Mouse (Mus musculus) thymus, postnatal 36 days (tissue): ENCODE data around the gene Ski.
"Not testable (repeated sequence)": the region's sequence is repeated elsewhere in the genome, so short reads cannot be mapped to it uniquely, and the experiment has no call there.

ENCODE experiments used
- DNase-seq, 2 experiments: peaks; one replicate each; pipeline ENCODE4 v3.0.0; 2022; ENCODE audit warnings: mixed read lengths in 2 of 2

The Ski gene

DNA sequence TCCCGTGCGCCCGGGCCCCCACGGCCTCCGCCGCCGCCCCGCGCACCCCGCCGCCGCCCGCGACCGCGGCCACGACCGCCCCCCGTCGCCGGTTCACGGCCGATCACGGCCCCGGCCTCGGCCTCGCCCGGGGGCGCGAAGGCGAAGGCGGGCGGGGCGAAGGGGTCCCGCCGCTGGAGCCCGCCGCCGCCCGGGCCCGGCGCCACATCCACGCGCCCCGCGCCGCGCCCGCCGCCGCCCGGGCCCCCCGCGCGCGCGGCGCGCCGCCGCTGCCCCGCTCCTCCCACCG lies at the start of gene Ski:
TSS of gene Ski (minus strand) at position 41 of the 289 bp plus-strand sequence.
- no peak for DNase-seq

DNA sequence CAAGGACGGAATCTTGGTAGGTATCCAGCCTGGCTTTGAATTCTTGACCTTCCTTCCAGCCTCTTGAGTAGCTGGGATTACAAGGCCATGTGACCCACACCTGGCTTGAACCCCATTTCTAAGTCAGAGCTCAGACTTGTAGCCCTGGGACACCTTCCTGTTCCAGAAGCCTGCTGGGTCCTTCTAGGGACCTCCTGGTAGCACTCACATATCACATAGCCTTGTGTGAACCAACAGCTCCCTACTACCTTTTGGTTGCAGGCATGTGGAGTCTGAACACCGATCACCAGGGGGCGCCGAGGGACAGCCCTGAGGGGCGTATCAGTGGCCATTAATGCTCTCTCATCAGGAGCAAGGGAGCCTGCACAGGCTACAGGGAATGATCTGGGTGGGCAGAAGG lies 46.0 kb upstream of the Ski start:
- peak; percentile 40 to 53 for DNase-seq

DNA sequence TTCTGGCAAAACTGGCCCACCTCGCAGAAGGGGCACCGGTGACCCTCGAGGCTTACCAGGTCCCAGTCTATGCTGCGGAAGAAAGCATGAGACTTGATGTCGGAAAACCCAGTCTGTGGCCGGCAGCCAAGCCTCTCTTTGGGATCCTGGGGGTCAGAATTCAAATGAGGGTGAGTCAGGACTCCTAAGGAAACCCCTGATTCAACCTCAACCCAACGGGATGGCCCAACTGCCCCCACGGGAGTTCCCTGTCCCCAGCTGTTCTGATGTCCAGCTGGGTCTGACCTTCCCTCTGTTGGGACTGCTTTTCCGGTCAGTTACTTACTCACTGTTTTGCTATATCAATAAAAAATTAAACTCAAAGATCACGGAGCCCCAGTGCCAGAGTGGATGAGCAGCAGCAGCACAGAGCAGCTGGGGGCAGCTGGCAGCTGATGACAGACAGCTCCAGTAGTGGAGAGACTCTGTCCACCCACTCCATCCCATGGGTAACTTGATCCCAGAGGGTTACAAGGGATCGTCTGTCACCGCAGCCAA lies 45.3 kb upstream of the Ski start:
- DNase-seq: no peak

DNA sequence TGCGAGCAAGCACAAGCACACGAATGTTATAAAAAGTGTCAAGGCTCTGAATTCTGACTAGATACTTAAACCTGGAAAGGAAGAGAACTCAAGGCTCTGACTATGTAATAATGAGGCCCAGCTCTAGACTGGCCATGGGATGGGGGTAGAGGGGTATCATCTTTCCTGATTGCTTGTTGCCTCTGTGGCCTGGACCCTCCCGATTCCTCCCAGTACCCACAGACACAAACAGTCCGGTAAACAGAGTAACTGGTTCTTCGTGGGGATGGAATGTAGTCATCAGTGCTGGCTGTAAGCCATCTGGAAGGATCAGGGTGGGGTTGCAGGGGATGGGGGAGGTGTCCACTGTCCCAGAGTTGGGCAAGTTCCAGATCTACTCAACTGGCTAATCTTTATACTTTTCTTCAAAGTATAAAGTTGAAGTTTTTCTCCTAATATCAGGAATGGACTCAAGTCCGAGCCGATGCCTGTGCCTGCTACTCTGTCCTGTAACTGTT lies 44.7 kb upstream of the Ski start:
- no peak for DNase-seq

DNA sequence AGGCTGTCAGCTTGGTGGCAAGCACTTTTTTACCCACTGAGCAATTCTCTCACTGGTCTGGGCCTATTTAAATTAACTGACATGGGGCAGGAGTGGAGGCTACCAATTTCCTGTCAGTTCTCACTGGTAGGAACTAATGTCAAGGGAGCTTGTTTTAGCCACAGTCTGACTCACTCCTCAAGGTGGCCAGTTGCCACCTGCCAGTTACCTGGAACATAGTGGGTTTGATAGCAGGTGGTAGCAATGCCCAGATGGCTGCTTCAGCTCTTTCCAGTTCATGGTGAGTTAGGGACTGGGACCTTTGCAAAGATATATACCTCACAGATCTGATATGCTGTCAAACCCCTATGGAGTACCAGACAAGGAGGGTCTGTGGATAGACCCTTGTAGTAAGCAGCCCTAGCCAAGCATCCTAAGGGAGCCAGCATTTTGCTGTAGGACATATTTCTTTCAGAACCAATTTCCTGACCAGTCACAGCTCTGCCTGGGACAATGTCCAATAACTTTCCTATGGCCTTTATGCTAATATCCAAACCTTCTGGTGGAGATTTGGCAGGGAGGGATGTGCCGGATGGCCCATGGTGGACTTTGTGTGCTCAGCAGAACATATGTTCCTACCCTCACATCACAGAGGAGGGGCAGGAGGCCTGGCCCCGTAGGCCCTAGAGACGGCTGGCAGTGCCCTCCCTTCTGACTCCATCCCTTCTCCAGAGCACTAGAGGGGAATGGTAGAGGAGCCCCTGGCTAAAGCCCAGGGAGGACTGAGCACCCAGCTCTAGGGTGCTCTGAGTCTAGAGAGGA lies 42.3 kb upstream of the Ski start:
- DNase-seq: no peak

DNA sequence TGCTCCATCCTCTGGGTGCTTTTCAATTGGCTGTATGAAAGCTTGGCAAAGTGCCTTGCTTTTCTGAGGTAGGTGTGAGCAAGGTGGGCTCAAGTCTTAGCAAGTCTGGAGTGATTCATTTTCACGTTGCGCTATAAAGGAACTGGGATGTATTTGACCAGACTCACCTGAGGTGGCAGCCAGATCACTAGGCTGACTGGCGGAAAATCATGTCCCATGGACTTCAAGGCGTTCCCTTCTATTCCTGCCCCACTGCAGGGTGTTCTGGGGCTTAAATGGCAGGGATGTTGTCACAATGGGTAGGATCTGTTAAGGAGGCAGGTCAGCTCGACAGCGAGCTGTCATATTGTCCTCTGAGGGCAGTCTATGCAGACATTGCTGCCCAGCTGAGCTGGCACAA lies 29.9 kb upstream of the Ski start:
- DNase-seq: no peak

DNA sequence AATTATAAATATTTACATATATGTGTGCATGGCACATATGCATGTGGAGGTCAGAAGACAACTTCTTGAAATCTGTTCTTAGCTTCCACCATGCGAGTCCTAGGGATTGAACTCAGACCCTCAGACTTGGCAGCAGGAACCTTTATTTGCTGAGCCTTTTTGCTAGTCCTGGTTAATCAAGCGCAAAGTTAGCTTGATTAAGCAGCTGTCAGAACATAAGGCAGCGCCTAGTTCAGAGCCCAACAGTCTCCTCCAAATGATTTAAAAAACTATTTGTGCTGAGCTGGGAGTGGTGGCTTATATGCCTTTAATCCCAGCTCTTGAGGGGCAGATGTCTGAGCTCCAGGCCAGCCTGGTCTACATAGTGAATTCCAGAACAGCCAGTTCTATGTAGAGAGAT lies 28.8 kb upstream of the Ski start:
- DNase-seq: no peak

DNA sequence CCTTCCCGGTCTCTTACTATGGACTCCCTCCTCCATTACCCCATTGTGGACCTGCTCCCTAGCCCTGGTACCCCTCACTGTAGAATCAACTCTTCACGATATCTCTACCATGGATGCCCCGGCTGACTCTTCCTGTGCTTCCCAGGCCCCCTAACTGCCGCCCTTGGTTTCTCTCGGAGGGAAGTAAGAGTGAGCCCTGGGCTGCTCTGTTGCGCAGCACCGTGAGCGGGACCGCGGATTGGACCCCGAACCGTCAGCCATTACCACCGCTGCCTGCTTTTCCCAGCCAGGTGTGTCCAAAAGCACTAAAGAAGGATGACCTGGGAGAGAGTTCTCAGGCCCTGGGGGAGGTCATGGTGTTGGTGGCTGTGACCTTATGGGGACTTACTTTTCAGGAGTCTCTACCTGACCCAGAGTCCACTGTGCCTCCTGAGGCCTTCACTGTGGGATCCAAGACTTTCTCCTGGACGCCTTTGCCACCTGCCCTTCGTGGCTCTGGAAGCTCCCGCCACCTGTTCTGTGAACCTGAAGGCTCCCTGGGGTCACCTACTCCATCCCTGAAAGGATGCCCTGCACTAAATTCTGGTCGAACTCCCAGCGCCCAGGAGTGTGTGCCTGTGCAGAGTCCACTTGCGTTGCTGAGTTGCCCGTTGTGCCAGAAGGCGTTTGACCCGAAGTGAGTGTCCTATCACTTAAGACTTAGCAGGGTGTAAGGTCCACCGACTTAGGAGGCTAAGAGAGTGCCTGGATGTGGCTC lies 28.1 kb upstream of the Ski start:
- peak in 1 of 2 experiments; percentile 42 for DNase-seq

DNA sequence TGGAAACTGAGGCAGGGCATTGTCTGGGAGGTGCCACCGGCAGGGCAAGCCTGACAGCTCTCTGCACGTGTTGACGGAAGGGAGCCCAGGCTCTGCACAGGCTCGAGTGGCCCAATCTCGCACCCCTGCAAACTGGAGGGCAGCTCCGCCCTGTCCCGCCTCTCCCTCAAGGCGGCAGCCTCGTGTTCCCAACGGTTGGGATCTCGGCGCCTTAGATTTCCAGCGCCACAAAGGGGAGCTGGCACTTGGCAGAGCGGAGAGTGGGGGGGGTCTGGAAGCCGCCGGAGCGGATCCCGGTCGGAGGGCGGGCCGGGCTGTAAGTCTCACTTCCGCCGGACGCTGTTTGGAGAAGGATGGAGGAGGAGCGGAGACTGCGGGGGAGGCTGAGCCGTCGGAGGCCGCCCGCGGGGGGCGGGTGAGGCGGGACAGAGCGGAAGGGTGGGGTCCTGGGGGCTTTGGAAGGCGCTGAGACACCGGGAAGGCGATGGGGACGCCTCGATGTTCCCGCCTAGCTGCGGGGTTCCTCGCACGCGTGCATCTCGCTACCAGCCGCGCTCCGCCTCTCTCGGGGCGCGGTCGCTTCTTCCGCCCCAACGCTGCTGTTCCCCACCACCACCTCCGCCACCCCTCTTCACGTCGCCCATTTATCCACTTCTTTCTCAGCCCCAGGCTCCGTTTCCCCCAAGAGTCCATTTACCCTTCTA lies 27.4 kb upstream of the Ski start, which contains the start of gene Faap20:
TSS of gene Faap20 (plus strand) at position 155 of the 704 bp plus-strand sequence.
- DNase-seq: peak; percentile 88 to 90

DNA sequence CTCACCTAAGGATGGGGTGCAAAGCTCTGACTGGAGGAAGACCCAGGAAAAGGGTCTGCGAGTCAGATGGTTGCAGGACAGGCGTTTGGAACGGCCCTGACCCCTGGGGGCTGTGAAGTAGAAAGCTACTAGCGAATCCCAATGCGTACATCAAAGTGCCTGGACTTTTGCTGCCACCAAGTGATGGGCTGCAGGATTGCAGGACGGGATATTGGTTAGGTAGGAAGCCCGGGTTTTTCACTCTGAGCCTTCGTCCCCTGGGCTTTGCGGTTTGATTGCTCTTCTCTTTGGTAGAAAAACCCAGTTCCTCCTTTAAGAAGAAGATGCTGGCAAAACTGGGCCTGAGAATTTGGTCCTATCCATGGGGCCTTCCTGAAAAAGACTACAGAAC lies 26.9 kb upstream of the Ski start:
- DNase-seq: peak; percentile 92 to 95

DNA sequence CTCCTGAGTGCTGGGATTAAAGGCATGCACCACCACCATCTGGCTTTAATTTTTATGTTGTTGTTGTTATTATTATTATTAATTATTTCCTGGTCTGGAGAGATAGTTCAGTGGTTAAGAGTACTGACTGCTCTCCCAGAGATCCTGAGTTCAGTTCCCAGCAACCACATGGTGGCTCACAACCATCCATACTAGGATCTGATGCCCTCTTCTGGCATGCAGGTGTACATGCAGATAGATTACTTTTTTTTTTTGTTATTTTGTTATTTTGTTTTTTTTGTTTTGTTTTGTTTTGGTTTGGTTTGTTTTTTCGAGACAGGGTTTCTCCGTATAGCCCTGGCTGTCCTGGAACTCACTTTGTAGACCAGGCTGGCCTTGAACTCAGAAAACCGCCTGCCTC lies 25.7 kb upstream of the Ski start:
- not testable (repeated sequence) for DNase-seq

DNA sequence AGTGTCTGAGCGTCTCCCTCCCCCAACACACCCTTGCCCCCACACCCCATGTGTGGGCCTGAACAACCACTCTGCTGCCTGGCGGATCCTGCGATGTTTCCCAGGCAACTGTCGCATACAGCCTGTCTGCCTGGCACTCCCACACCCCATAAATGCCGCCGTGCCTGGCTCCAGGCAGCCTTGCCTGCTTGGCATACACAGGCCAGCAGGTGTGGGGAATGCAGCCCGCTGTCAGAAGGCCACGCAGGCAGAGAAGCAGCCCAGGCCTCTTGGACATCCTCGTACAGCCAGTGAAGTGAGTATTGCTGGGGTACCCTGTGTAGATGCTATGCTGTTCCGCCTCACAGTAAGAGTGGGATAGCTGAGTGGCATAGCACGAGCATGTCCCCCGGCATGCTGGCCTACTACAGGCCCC lies 24.3 kb upstream of the Ski start:
- no peak for DNase-seq

DNA sequence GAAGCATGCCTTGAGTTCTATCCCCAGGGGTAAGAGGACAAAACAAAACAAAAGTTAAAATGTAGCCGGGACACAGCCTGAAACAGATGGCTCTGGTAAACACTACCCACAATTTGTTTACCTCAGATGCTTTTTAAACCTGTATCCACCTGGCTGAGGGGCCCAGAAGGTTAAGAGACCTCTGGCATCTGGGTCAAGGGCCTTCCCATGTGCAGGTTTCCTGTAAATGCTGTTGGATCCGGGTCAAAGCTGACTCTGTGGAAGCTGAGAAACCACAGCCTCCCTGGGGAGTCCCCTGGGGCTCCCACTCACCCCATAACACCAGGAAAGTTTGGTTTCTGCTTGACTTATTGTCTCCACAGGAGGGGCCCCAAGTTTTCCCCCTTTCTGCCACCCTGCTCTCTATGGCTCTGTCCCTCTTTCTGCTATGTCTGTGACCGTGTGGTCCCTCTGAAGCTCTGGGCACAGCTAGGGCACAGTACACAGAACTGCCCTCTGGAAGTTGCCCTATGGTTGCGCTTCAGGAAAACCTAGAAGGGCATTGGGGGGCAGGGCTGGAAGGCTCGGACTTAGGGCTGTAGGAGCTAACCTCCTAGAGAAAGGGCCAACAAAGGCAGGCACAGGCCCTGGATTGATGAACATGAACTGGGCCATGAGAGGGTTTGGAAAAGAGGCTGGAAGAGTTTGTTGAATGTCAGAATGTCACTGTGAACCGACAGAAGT lies 23.5 kb upstream of the Ski start:
- no peak for DNase-seq

DNA sequence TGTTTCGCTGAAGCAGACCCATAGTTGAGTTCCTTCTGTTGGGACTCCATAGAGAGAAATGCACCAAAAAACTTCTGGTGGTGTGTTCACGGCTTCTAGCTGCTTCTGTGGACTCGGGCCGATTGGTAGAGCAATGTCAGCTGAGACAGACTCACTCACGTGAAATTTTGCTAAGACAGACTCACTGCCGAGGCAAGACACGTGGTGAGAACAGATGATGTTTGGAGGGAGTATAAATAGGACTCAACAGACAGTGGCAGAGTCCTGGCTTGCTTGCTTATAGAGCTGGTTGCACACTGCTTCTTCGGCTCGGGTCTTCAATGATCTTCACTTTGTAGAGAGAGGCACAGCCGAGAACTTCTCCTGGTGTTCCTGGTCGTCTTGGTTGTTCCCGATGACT lies 20.8 kb upstream of the Ski start:
- no peak for DNase-seq

DNA sequence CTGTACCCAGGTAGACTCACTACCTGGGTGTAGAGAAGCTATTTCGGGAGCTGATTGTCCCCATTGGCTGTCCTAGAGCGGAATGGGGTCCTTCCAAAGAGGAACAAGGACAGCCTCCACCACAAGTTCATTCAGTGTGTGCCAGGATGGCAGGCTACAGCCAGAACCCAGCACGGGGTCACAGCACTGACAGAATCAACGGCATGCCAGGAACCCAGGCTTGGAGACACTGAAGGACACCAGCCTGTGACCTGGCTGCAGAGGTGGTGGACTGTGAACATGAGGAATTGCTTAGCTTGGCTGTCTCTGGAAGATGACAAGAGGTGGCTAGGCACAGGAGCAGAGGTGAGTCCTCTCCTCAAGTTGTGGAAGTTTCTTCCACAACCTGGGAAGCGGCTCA lies 19.9 kb upstream of the Ski start:
- DNase-seq: no peak

DNA sequence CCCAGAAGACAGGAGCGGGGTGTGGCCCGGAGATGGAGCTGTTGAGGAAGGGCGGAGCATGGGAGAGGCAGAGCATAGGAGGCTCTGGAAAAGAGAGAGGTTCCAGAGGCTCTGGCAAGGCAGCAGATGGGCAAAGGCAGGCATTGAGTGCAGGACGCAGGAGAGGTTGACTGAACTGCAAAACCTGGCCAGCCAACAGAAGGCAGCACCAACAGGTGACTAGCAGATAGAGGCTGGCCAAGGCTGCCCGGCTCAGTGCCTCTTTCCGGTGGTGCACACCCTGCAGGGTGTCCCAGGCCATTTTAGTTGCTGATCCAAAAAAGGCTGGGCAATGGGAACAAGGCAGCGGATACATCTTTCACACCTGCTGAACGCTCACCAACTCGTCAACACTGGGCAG lies 19.4 kb upstream of the Ski start:
- no peak for DNase-seq

DNA sequence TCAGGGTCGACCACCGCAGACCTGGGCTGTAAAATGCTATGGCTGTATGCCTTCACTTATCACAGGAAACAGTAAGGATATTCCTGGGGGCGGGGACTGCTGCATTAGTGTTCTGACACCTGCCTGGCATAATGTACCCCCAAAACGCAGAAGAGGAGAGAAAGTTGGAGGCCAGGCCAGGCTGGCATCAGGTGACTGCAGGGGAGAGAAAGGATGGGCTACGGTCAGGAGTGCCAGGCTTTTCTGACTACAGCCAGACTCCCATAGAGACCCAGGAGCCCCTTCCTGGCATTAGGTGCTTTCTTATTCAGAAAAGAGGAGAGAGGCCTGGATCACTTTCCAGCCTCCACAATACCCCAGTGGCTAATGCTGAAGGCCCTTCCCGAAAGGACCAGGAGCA lies 17.1 kb upstream of the Ski start:
- no peak for DNase-seq

DNA sequence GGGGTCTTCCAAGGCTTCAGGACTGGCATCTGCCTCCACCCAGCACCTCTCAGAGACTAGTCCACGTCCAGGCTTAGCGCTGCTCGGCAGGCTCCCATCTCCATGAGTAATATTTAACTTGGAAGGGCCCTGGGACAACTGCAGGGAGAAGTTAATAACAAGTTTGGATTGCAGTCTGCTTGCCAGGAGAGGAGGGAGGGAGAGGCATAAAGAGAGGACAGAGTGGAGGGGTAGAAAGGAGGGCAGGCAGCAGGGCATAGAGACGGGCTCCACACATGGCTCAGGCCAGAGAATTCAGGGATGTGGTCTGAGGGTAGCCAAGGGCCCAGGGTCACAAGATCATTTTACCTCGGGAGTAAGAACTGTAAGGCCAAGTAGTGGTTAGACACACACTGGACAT lies 15.9 kb upstream of the Ski start:
- no peak for DNase-seq

DNA sequence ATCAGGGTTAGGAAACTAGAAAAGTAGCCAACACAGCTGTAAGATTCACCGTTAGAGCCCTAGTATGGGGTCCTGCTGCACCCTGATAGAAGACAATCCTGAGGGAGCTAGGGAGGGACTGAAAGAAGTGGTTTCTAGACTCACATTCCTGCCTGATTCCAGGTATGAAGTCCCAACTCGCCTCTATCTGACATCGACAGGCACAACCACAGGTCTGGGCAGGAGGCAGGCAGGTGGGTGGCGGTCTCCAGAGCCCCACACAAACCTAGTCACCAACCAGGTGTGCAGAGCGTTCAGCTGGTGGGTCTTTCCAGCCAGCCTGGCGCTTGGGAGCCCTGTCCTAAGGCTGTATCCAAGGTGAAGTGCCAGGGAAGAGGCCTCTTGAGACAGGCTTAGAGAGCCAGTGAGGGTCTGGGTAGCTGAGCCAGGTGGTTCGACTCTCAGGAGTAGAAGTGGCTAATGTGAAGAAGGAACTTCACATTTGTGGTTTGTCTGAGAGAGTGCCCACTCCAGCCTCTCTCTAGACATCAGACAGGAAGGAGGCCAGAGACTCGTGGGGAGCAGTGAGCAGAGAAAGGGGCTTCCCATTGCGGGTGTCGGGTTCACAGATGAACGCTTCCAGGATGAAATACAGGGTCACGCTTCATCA lies 14.5 kb upstream of the Ski start:
- no peak for DNase-seq

DNA sequence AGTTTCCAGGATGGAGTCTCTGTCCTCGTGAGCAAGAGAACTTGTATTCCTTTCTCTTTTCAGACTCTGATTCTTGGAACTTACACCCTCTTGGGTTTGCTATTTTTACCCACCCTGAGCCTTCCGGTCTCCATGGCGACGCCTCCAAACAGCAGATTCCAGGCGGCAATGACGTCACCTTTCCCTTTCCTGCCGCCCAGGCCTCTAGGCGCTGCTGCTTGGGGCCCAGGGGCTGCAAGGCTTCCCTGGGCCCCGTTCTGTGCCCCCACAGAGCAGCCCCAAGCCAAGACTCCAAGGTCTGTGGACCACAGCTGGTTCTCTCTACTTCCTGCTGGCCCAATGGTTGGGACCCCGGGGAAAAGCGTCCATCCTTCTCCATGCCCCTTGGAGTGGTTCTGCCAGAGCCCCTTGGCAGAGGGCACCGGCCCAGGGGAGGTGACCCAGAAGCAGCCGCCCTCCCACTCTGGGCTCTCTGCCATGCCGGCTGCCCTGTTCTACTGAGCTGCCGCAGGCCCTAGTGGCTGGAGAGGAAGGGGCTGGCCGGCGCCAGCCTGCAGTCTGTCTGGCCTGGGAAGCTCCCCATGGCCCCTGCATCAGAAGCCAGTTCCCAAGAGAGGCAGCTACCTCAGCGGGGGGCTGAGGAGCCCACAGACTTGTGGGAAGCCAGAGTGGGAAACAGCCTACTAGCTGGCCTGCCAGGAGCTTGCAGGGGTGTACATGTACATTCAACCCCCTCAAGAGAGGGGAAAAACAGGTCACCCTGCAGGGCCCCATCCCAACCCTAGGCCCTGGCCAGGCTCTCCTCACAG lies 13.1 kb upstream of the Ski start:
- peak; percentile 51 to 68 for DNase-seq
